Mouse (Mus musculus) heart, embryonic 15.5 days (tissue): ENCODE data around the gene Ebf1. TPM values are rescaled to one million over a fixed set of nuclear protein-coding genes. Genes with fewer than 3 reads are reported as not detected.

Experiments used
- ATAC-seq: fragments of 200-750 bp; cut with Nextera tagmentation; replicated peaks from 2 replicates; pipeline ENCODE4 v1.8.0; 2017; ENCODE audit warnings: low read depth, moderate TSS enrichment; ENCODE audit not compliant: insufficient number of reproducible peaks, insufficient read depth, low FRiP score
- H3K27ac ChIP-seq: fragments of 300-500 bp; sonication (generic); 2 replicates; pipeline ENCODE4 v1.5.1; 2015; ENCODE audit warnings: mild to moderate bottlenecking, inconsistent platforms
- H3K27me3 ChIP-seq: fragments of 300-500 bp; sonication (generic); 2 replicates; pipeline ENCODE4 v1.6.1; 2015; ENCODE audit warnings: inconsistent platforms
- H3K36me3 ChIP-seq: fragments of 300-500 bp; sonication (generic); 2 replicates; pipeline ENCODE4 v1.6.1; 2015; ENCODE audit warnings: mild to moderate bottlenecking, inconsistent platforms
- H3K4me1 ChIP-seq: fragments of 300-500 bp; sonication (generic); replicated peaks from 2 replicates; pipeline ENCODE4 v1.6.1; 2015; ENCODE audit warnings: inconsistent platforms
- H3K4me2 ChIP-seq: fragments of 300-500 bp; sonication (generic); 2 replicates; pipeline ENCODE4 v1.6.1; 2015; ENCODE audit warnings: inconsistent platforms, mild to moderate bottlenecking, moderate library complexity
- H3K4me3 ChIP-seq: fragments of 300-500 bp; sonication (generic); 2 replicates; pipeline ENCODE4 v1.5.1; 2015; ENCODE audit warnings: mild to moderate bottlenecking, inconsistent platforms
- H3K9ac ChIP-seq: fragments of 300-500 bp; sonication (generic); 2 replicates; pipeline ENCODE4 v1.6.1; 2015; ENCODE audit warnings: mild to moderate bottlenecking, inconsistent platforms
- H3K9me3 ChIP-seq: fragments of 300-500 bp; sonication (generic); replicated peaks from 2 replicates; pipeline ENCODE4 v1.6.1; 2016; ENCODE audit warnings: inconsistent platforms
- WGBS: fragments of 180-500 bp; shearing (Covaris S2); methylation state at CpG from one replicate; pipeline ENCODE4 v1.1.7; 2015; ENCODE audit warnings: mixed read lengths; 5-methylcytosine and 5-hydroxymethylcytosine counted together
- polyA plus RNA-seq: library from polyadenylated mRNA; unstranded; fragments of >200 nt; fragmentation: Nextera tagmentation; extraction: Ambion mirVana; gene quantifications from 2 replicates; pipeline ENCODE4 v1.2.1, GENCODE M21; 2015

The Ebf1 gene
- polyA plus RNA-seq, 1 experiment from 2014 or later: 16.8 TPM

DNA sequence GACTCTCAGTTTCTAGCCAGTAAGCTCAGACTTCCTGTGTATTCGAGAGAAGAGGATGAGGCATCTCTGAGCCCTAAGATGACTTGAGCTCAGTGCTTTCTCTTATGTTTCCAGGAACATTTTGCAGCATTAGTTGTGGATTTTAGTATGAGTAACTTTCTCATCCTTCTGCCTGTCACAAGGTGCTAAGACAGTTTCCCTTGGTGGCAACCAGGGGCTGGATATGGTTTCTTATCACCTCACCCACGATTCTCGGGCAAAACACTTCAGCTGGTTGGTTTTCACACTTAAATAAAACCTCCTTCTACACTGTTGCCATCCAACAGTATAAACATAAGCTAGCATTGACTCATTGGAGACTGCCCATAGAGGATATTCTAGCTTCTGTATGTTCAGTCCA, 306.0 kb downstream of the Ebf1 start:
- H3K27ac ChIP-seq: no peak overlapping the region
- no peak for ATAC-seq
- no peaks in the 10 kb centered on the region for H3K36me3 ChIP-seq
- no peak overlapping the region for H3K9ac ChIP-seq
- no peaks in the 10 kb centered on the region for H3K9me3 ChIP-seq
- H3K4me3 ChIP-seq: no peak overlapping the region
- 0 out of 2 replicates have a peak, but pooled peaks cover 4% of the 10 kb centered on the region for H3K4me1 ChIP-seq
- H3K4me2 ChIP-seq: no peak overlapping the region
- no peaks in the 10 kb centered on the region for H3K27me3 ChIP-seq
- 48% methylated on average over 3 of the region's 3 CpGs for WGBS

DNA sequence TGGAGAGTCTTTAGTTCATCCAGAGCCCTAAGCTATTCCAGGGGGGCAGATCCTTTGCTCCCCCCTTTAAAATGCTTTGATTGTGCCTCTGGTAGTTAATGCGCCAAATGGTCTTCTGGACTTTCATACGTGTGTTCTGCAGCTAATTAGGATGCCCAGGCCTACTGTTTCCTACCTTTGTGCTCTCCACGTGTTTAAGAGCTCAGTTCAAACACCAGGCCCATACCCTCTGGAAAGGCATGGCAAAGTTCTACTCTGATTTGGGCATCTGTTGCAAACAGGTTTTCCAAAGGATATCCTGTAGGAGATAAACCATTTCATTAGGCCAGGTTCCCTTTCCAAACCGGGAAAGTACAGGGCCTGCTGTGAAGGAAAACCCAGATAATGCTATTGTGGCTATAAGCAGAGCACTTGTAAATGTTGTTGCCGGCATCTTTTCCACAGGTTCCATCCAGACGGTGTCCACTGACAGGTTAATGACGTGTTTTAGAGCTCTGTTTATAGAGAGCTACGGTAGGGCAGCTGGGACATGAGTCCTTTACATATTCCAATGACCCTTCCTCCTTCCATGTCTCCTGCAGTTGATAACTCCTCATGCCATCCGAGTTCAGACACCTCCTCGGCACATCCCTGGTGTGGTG, 306.9 kb downstream of the Ebf1 start:
- Histone ChIP-seq H3K9ac (no peak overlapping the region), H3K4me2 (no peak overlapping the region), H3K36me3 (no peaks in the 10 kb centered on the region), H3K4me3 (no peak overlapping the region), H3K9me3 (no peaks in the 10 kb centered on the region), H3K27ac (no peak overlapping the region), H3K27me3 (no peaks in the 10 kb centered on the region), H3K4me1 (0 out of 2 replicates have a peak, but pooled peaks cover 4% of the 10 kb centered on the region)
- peak; percentile 50; the same call in 1 of the 2 replicates for ATAC-seq
- 45% methylated on average over 10 of the region's 10 CpGs for WGBS

DNA sequence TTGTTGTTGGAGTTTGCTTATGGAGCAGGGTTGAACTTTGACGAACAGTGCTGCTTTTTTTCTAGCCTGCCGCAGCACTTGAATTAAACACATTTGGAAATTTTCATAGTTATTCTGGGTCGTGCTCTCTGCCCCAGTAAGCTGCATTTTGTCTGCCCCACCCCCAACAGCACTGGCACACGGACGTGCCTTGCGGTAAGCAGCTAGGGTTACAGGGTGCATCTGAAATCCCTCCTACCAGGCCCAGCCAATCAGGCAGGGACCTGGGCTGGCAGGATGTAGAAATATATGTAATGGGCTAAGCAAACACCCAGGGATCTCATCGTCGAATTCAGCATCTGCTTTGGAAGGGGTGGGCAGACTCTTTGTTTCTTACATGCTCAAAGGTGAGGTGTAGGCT, 307.8 kb downstream of the Ebf1 start:
- no peak overlapping the region for H3K4me3 ChIP-seq
- H3K4me1 ChIP-seq: 0 out of 2 replicates have a peak, but pooled peaks cover 4% of the 10 kb centered on the region
- H3K27me3 ChIP-seq: no peaks in the 10 kb centered on the region
- no peak overlapping the region for H3K9ac ChIP-seq
- no peaks in the 10 kb centered on the region for H3K36me3 ChIP-seq
- H3K4me2 ChIP-seq: no peak overlapping the region
- 38% methylated on average over 8 of the region's 8 CpGs for WGBS
- no peak for ATAC-seq
- no peaks in the 10 kb centered on the region for H3K9me3 ChIP-seq
- H3K27ac ChIP-seq: no peak overlapping the region

DNA sequence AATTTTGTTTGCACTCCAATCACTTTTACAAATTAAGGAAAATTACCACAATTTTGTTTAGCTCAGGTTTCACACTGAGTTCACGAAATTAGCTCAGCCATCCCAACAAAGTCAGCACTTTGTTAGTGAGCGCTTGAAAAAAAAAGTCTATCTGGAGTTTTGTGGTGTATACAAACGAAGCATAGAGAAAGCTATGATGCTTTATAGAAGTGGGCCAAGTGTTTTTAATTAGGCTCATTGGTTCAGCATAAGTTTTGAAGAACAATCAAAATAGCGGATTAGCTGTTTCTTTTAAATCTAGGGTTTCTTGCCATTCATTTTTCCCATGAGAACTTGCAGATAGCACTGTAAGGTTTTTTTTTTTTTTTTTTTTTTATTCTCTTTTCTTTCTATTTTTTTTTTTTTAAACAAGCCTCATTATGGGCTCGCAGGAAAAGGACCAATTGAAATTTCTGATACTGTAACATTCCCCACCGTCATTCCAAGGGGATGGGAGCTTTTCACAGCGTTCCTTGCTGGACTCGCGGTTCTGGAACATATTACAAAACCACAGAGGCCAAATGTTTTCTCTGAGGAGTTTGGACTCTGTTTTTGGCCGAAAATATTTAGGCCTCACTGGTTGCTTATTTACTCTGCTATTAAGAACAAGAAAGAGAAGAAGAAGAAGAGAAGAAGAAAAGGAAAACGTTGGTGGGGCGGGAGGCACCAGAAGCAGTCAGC, 308.8 kb downstream of the Ebf1 start:
- WGBS: 84% methylated on average over 12 of the region's 12 CpGs
- H3K4me2 ChIP-seq: no peak overlapping the region
- H3K36me3 ChIP-seq: no peaks in the 10 kb centered on the region
- H3K9ac ChIP-seq: no peak overlapping the region
- no peaks in the 10 kb centered on the region for H3K9me3 ChIP-seq
- H3K4me3 ChIP-seq: no peak overlapping the region
- H3K4me1 ChIP-seq: 0 out of 2 replicates have a peak, but pooled peaks cover 4% of the 10 kb centered on the region
- ATAC-seq: no peak
- H3K27ac ChIP-seq: no peak overlapping the region
- no peaks in the 10 kb centered on the region for H3K27me3 ChIP-seq

DNA sequence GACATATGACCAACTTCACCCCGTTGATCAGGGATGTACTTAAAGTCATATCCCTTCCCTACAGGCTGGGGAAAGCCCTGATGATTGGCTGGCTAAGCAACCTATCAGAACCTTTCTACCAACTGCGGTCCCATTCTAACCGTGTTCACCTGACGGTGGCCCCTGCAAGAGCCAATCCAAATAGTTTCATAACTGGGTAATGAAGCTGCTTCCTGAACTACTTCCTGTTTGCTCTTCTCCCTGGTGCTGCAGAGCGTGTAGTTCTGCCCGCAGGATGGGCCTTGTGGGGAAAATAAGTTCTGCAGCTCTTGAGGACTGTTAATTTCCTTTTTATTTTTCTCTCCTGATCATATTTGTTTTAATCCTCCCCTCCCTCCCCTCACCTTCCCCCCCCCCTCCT, 311.3 kb downstream of the Ebf1 start:
- no peak overlapping the region for H3K4me3 ChIP-seq
- WGBS: 84% methylated on average over 6 of the region's 6 CpGs
- ATAC-seq: no peak

DNA sequence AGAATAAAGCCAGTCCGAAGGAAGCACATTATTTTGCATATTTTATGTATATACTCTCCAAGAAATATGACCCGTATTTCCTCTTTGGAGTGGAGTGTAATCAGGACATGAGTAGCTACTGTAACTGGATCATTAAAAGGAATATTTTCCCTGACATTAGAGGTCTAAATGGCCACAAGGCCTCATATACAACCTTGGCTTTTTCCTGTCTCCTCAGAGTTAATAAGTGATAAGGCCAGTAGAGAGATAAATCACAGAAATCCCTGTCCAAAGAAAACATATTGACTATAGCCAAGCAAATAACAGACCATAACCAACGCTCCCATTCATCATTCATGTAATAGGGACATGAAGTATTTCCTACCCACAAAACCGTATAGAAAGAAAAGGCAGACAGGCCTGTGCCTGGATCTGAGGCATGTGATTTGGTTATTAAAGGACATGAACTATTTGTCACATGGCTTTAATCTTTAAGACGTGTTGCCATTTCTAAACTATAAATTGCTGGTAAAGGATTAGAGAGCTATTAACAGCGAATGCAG, 315.9 kb downstream of the Ebf1 start:
- 62% methylated on average over 6 of the region's 6 CpGs for WGBS

More for the DNA sequence above, 311.3 kb downstream of the Ebf1 start:
- Histone ChIP-seq H3K36me3 (no peaks in the 10 kb centered on the region), H3K9ac (no peak overlapping the region), H3K9me3 (no peaks in the 10 kb centered on the region), H3K27me3 (no peaks in the 10 kb centered on the region), H3K27ac (no peak overlapping the region), H3K4me2 (no peak overlapping the region), H3K4me1 (0 out of 2 replicates have a peak, but pooled peaks cover 4% of the 10 kb centered on the region)

DNA sequence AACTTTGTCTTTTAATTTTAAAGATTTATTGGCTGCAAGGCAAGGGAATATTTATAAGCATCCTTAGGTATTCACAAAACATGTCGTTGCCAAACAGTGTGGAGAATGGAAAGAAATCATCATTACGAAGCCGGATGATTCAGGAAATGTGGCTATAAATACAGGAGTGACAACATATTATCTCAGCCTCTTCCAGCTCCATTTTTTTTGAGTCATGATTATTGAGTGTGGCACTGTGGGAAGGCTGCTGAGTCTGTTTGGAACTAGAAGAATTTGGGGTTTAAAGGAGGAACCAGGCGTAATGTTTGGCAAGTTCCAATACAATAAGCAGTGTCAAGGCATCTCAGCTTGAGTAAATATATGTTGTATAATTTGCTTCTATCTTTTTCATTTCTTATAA, 326.7 kb downstream of the Ebf1 start:
- Histone ChIP-seq H3K4me1 (no peaks in the 10 kb centered on the region), H3K27me3 (no peaks in the 10 kb centered on the region), H3K27ac (no peak overlapping the region), H3K4me2 (no peak overlapping the region), H3K9ac (no peak overlapping the region), H3K4me3 (no peak overlapping the region), H3K9me3 (no peaks in the 10 kb centered on the region), H3K36me3 (no peaks in the 10 kb centered on the region)
- no peak for ATAC-seq
- WGBS: 66% methylated on average over 4 of the region's 4 CpGs

More for the DNA sequence above, 315.9 kb downstream of the Ebf1 start:
- H3K4me3 ChIP-seq: no peak overlapping the region
- no peaks in the 10 kb centered on the region for H3K27me3 ChIP-seq
- no peak overlapping the region for H3K4me2 ChIP-seq
- no peak for ATAC-seq
- no peaks in the 10 kb centered on the region for H3K9me3 ChIP-seq
- H3K36me3 ChIP-seq: no peaks in the 10 kb centered on the region
- no peaks in the 10 kb centered on the region for H3K4me1 ChIP-seq
- no peak overlapping the region for H3K9ac ChIP-seq
- H3K27ac ChIP-seq: no peak overlapping the region

DNA sequence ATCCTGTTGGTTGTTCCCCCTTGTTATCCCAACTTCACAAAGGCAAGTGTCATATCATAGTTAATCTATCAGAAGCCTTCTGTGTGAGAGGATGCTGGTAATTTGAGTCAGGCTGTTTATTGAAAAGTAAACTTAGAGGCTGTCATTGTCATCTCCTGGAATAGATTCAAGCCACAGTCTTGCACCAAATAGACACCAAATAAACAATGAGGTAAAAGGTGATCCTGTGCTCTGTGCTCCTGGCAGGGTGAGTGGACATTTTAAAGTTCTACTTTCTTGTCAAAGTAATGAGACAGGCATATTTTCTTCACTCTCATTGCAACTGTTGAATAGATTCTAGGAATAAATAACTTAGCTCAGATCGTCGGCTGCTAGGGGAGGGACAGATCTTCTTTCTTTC, 327.3 kb downstream of the Ebf1 start:
- H3K9ac ChIP-seq: no peak overlapping the region
- H3K4me2 ChIP-seq: no peak overlapping the region
- no peaks in the 10 kb centered on the region for H3K9me3 ChIP-seq
- WGBS: 76% methylated on average over 2 of the region's 2 CpGs
- no peak overlapping the region for H3K4me3 ChIP-seq
- H3K36me3 ChIP-seq: no peaks in the 10 kb centered on the region
- no peaks in the 10 kb centered on the region for H3K27me3 ChIP-seq
- H3K27ac ChIP-seq: no peak overlapping the region
- ATAC-seq: no peak
- H3K4me1 ChIP-seq: no peaks in the 10 kb centered on the region

DNA sequence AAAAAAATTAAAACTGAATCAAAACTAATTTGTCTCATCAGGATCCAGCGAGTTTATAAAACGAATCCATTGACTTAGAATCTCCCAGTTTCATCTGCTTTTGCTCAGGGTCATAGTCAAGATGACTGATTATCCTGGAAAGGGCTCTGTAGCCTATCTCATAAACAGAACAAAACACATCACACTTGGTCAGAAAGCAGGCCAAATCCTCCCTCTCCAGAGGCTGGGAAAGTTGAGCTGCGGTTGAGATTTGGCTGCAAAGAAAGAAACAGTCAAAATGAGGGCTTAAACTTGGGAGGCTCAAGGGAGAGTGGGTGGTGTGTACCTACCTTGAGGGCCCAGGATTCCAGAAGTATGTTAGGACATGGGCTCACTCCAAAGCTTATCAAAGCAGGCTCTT, 329.5 kb downstream of the Ebf1 start:
- Histone ChIP-seq H3K27me3 (no peaks in the 10 kb centered on the region), H3K36me3 (no peaks in the 10 kb centered on the region), H3K9ac (no peak overlapping the region), H3K4me2 (no peak overlapping the region), H3K9me3 (no peaks in the 10 kb centered on the region), H3K27ac (no peak overlapping the region), H3K4me1 (no peaks in the 10 kb centered on the region), H3K4me3 (no peak overlapping the region)
- no peak for ATAC-seq
- WGBS: 69% methylated on average over 3 of the region's 3 CpGs

DNA sequence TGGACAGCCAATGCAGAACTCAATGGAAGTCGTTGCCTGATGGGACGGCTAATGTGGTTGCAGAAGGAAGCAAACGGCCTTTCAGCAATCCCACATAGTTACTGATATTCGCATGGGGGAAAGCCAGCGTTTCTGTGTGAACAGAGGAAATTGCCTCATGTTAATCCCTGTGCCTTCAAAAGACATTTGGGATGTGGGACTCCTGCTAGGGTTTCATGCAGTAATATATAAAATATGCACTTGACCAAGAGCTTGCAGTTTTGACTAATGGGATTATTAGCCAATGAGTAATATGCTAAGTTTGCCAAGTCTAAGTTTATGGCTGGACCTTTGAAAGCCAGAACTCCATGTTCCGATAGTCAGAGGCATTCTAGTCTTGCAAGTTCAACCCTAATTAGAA, 331.4 kb downstream of the Ebf1 start:
- ATAC-seq: no peak; the same call in 1 of the 2 replicates
- Histone ChIP-seq H3K4me3 (no peak overlapping the region), H3K9ac (no peak overlapping the region), H3K4me2 (no peak overlapping the region), H3K27me3 (no peaks in the 10 kb centered on the region), H3K27ac (no peak overlapping the region), H3K36me3 (no peaks in the 10 kb centered on the region), H3K4me1 (no peaks in the 10 kb centered on the region), H3K9me3 (no peaks in the 10 kb centered on the region)
- 74% methylated on average over 6 of the region's 6 CpGs for WGBS

DNA sequence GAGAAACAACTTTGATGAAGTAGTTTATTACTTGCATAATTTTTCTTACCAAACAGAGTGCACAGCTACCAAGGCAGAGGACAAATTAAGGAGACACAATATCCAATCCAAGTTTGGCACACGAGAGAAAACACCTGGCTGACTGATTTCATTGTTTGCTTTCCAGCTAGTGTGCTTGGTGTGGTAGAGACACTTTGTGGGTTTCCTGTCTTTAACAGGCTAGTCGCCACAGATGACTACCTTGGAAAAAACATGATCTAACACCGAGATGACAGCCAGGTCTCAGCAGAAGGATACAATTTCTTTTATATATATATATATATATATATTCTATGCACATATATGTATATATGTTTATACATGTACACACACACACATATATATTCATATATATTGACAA, 332.0 kb downstream of the Ebf1 start:
- Histone ChIP-seq H3K4me2 (no peak overlapping the region), H3K36me3 (no peaks in the 10 kb centered on the region), H3K9ac (no peak overlapping the region), H3K4me3 (no peak overlapping the region), H3K4me1 (no peaks in the 10 kb centered on the region), H3K27ac (no peak overlapping the region), H3K27me3 (no peaks in the 10 kb centered on the region), H3K9me3 (no peaks in the 10 kb centered on the region)
- no peak for ATAC-seq
- 66% methylated on average over 3 of the region's 3 CpGs for WGBS
